Mouse (Mus musculus) G1E (cell line): Measurements from ENCODE around the gene Tufm. TPM values are rescaled to one million over a fixed set of nuclear protein-coding genes. Genes with fewer than 3 reads are reported as not detected.

Experiments
- ATAC-seq: 2 replicates; pipeline ENCODE4 v1.8.0; 2016; ENCODE audit warnings: mild to moderate bottlenecking; ENCODE audit not compliant: insufficient number of reproducible peaks, poor library complexity, low FRiP score, severe bottlenecking; ENCODE audit errors: extremely low read depth
- DNase-seq: peaks from one replicate; pipeline ENCODE4 v3.0.0; 2012; ENCODE audit warnings: low spot score
- H3K27me3 ChIP-seq: 2 replicates; pipeline ENCODE4 v1.6.1; 2012; ENCODE audit warnings: mild to moderate bottlenecking, low read length, inconsistent platforms; ENCODE audit not compliant: insufficient read depth
- H3K36me3 ChIP-seq: replicated peaks from 2 replicates; pipeline ENCODE3; 2012; ENCODE audit warnings: mild to moderate bottlenecking, inconsistent platforms
- H3K4me1 ChIP-seq: 2 replicates; pipeline ENCODE4 v1.6.1; 2012; ENCODE audit warnings: low read depth, low read length, inconsistent platforms, mixed read lengths; ENCODE audit not compliant: insufficient read depth
- H3K4me3 ChIP-seq: 2 replicates; pipeline ENCODE4 v1.5.1; 2012; ENCODE audit warnings: low read depth, mild to moderate bottlenecking, inconsistent platforms, low read length, moderate library complexity, mixed read lengths
- H3K9me3 ChIP-seq: replicated peaks from 2 replicates; pipeline ENCODE4 v1.6.1; 2012; ENCODE audit warnings: inconsistent platforms
- CTCF ChIP-seq: IDR thresholded peaks from 2 replicates; pipeline ENCODE4 v1.5.1; 2012; ENCODE audit warnings: low read depth, low read length, inconsistent platforms, mixed read lengths
- GATA1 ChIP-seq: IDR thresholded peaks from 2 replicates; pipeline ENCODE4 v1.6.1; 2012; ENCODE audit warnings: borderline replicate concordance, low read length, inconsistent platforms, mixed read lengths
- GATA2 ChIP-seq: IDR thresholded peaks from 2 replicates; pipeline ENCODE4 v1.6.1; 2012; ENCODE audit warnings: low read depth, low read length, inconsistent platforms, borderline replicate concordance
- POLR2AphosphoS5 ChIP-seq: IDR thresholded peaks from 2 replicates; pipeline ENCODE4 v1.6.1; 2012; ENCODE audit warnings: low read depth, low read length, inconsistent platforms; ENCODE audit not compliant: insufficient replicate concordance
- TAL1 ChIP-seq: conservative IDR thresholded peaks from 2 replicates; pipeline ENCODE4 v1.6.1; 2012; ENCODE audit warnings: low read depth, low read length, inconsistent platforms, mixed read lengths
- polyA plus RNA-seq: library from polyadenylated mRNA; stranded (reverse); fragments of >175 nt; gene quantifications from 2 replicates; pipeline ENCODE4 v1.2.3, GENCODE M21; 2012
- total RNA-seq, 2 experiments: library from RNA; stranded (forward) in 1 of 2; stranded (reverse) in 1 of 2; fragments of 200-1000 nt in 1 of 2; fragments of >200 nt in 1 of 2; fragmentation: Nextera tagmentation in 1 of 2; gene quantifications; 2 replicates each; pipeline ENCODE4 v1.2.3; 2014 to 2017

The Tufm gene
- total and polyA plus RNA-seq, 3 experiments: 81.9 to 126 (median 123) TPM

DNA sequence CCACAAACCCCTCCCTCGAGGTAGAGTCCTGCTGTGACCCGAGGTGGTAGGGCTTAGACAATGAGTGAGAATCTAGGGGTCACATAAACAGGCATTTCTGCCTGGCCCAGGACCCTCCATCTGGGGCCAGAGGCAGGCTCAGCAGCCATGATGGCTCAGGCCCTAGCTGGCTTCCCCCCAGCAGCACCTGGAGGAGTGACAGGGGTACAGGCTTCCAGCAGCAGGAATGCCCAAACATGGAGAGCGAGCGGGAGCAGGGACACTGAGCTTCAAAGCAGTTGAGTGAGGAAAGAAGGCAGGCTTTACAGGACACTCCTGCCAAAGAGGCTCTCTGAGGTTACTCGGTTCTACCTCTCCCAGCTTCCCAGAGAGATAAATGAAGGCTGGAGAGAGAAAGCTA is 22.3 kb upstream of the Tufm start:
- no peak for DNase-seq
- Histone ChIP-seq H3K4me1 (peaks cover 43% of the 10 kb centered on the region), H3K9me3 (no peaks in the 10 kb centered on the region), H3K4me3 (no peak overlapping the region), H3K36me3 (peaks cover 53% of the 10 kb centered on the region), H3K27me3 (peaks cover 17% of the 10 kb centered on the region)
- ATAC-seq: no peak
- TF ChIP-seq GATA2 (no peak), TAL1 (no peak), GATA1 (no peak), POLR2AphosphoS5 (no peak), CTCF (no peak)

DNA sequence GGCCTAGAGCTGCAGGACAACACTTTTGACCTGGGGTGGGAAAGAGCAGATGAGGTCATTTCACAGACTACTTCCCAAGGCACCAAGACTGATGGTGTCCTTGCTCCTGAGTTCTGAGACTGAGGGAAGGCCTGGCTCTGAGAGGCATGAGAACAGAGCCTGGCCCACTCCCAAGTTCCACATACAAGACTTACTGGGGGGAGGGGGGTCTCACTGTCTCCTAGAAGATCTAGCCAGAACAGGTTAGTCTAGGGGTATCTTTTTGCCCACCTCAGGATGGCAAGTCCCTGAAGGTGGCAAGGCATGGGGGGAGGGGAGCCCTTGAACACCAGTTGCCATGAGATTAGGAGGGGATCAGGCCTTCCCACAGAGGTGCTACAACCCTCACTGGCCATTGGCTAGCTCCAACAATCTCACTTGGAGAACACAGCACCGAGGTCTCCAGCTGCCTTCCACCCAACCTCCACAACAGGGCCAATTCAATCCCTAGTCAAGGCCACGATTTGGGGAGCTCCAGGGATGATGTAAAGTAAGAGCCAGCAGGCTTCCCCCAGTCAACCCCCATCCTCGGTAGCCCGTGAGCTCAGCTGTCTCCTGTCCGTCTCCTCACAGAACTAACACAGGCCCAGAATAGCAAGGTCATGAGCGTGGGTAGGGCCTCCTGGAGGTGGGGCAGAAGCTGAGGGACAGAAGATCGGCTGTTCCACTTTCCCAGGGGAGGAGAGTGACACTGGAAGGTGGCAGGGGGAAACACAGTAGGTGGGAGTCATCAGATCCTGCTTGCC is 21.7 kb upstream of the Tufm start:
- Histone ChIP-seq H3K27me3 (peaks cover 12% of the 10 kb centered on the region), H3K4me3 (no peak overlapping the region), H3K9me3 (no peaks in the 10 kb centered on the region), H3K36me3 (peaks cover 59% of the 10 kb centered on the region), H3K4me1 (peaks cover 45% of the 10 kb centered on the region)
- TF ChIP-seq GATA2: no peak
- TF ChIP-seq POLR2AphosphoS5: no peak
- no peak for TF ChIP-seq TAL1
- TF ChIP-seq CTCF: no peak
- TF ChIP-seq GATA1: no peak
- ATAC-seq: no peak
- no peak for DNase-seq

DNA sequence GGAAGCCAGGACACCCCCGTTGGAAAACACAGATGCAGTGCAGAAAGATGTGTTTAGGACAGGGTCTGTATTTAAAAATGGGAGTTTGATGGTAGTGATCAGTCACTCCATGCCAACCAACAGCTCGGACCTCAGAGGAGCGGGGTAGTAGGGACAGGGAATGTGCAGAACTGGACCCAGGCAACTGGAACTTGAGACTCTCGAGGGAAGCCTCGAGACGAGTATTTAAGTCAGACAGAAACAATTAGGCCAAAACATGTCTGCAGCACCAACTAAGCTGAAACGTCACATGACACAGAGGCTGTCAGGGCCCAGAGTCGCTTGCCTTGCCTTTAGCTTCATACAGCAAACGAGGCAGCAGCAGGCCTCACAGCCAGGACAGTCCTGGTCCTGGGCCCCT is 21.0 kb upstream of the Tufm start:
- ATAC-seq: no peak
- H3K36me3 ChIP-seq: peaks cover 65% of the 10 kb centered on the region
- no peak for DNase-seq
- H3K9me3 ChIP-seq: no peaks in the 10 kb centered on the region
- H3K27me3 ChIP-seq: peaks cover 5% of the 10 kb centered on the region
- no peak overlapping the region for H3K4me3 ChIP-seq
- TF ChIP-seq TAL1: no peak
- TF ChIP-seq CTCF: no peak
- no peak for TF ChIP-seq GATA1
- TF ChIP-seq GATA2: no peak
- TF ChIP-seq POLR2AphosphoS5: no peak
- H3K4me1 ChIP-seq: peaks cover 46% of the 10 kb centered on the region

DNA sequence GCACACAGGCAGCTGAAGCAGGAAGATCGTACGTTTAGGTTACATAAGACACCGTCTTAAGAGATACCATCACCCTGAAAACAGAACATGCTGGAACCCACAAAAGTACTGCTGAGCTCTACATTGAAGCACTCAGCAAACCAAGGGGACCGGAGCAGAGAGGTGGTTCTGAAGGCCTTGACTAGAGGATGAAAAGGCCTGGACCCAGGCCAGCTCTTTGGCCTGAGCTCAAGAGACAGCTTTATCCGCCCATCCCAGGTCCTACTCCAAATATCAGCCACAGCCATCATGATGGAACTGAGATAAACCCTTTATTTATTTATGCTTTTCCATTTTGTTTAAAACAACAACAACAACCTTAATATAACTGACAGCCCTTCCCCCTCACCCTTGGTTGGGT is 20.5 kb upstream of the Tufm start:
- Histone ChIP-seq H3K9me3 (no peaks in the 10 kb centered on the region), H3K27me3 (no peaks in the 10 kb centered on the region), H3K4me3 (no peak overlapping the region), H3K36me3 (peaks cover 71% of the 10 kb centered on the region), H3K4me1 (peaks cover 52% of the 10 kb centered on the region)
- TF ChIP-seq POLR2AphosphoS5 (no peak), CTCF (no peak), GATA2 (no peak), TAL1 (no peak), GATA1 (no peak)
- DNase-seq: no peak
- no peak for ATAC-seq

DNA sequence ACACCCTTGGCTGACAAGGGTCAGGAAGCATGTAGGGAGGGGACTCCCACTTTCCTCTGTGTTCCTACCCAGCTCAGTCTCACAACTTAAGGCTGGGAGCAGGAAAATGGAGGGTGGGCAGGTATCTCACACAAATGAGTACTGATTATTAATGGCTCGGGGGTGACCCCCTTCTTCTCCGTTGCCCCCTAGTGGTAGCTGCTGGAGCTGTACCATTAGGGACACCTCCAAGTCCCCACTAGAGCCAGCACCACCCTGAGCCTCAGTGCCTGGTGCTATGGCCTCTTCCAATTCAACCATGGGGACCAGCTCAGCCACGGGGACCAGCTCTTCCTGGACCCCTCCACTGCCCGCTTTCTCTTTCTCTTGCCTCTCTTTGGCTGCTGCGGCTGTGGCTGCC is 19.9 kb upstream of the Tufm start:
- DNase-seq (peak; percentile 67), ATAC-seq (0 out of 2 replicates have a peak, but pooled peaks have one; percentile 38)
- Histone ChIP-seq H3K9me3 (no peaks in the 10 kb centered on the region), H3K4me1 (peaks cover 58% of the 10 kb centered on the region), H3K4me3 (no peak overlapping the region), H3K36me3 (peaks cover 76% of the 10 kb centered on the region), H3K27me3 (no peaks in the 10 kb centered on the region)
- TF ChIP-seq GATA1: no peak
- peak; percentile 78 for TF ChIP-seq CTCF

DNA sequence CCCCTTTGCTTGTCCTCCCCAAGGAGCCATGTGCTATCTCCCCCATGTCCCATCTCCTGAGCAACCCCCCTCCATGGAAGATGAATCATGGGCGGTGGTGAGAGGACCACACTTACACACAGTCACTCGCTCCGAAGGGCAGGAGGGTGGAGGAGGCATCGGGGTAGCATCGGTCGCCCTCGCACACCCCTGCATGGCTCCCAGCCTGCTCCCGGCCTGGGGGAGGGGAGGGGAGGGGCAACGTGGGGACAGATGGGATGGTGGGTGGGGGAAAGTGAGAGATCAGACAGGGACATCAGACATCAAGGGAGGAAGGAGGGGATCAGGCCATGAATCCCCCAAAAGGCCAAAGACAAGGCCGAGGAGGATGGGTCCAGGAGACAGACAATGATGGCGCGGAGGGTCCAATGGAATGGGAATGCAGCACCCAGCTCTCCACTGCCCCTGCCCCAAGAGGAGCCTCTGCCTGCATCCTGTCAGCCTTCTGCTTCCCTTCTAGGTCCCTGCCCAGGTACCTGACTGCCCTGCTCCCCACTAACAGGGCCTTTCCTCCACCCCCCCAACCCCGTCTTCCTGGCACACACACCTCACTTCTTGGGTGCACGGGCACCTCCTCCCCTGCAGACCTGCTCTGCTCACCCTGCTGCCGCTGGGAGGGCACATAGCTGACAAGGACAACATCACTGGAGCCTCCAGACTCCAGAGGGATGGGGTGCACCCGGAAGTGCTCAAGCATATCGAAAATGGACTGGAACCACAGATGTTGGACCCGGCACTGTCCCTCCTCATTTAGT is 19.1 kb upstream of the Tufm start:
- Histone ChIP-seq H3K36me3 (peaks cover 84% of the 10 kb centered on the region), H3K4me3 (no peak overlapping the region), H3K4me1 (peaks cover 65% of the 10 kb centered on the region), H3K9me3 (no peaks in the 10 kb centered on the region), H3K27me3 (no peaks in the 10 kb centered on the region)
- ATAC-seq (no peak), DNase-seq (no peak)
- TF ChIP-seq GATA2: no peak
- no peak for TF ChIP-seq CTCF
- no peak for TF ChIP-seq GATA1
- TF ChIP-seq POLR2AphosphoS5: no peak
- no peak for TF ChIP-seq TAL1
